Mouse (Mus musculus): Measurements from ENCODE around the gene Cdh13. TPM values are rescaled to one million over a fixed set of nuclear protein-coding genes. Genes with fewer than 3 reads are reported as not detected.

Cdh13 gene
- polyA plus RNA-seq, 1 experiment from 2014 or later = 15.7 TPM

DNA sequence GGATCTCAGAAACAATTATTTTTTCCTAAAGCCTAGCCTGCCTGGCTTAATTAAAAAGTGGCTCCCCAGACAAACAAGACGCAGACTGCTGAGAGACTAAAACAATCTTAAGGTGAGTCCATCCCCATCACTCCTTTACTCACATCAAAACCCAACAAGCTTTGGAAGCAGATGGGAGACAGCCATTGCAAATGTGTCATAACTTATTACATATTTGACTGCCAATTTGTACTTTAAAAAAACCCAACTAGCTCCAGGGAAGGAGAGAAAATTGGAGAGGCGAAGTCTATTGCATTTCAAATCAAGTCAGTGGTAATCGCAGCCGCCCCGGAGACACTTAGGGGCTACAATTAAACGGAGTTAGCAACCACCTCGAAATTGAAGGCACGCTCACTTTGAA is 801.5 kb downstream of the Cdh13 start:
- no peaks in the 10 kb centered on the region for H3K4me1 ChIP-seq
- H3K4me2 ChIP-seq (replicated peaks) = no peak overlapping the region
- no peak overlapping the region for H3K9ac ChIP-seq
- no peaks in the 10 kb centered on the region for H3K9me3 ChIP-seq
- 80% methylated on average over 8 of the region's 8 CpGs for WGBS
- no peak overlapping the region for H3K4me3 ChIP-seq
- H3K36me3 ChIP-seq = no peaks in the 10 kb centered on the region
- no peaks in the 10 kb centered on the region for H3K27me3 ChIP-seq
- H3K27ac ChIP-seq = no peak overlapping the region
- no peak for ATAC-seq (ENCODE audit: low FRiP score, low read depth)

DNA sequence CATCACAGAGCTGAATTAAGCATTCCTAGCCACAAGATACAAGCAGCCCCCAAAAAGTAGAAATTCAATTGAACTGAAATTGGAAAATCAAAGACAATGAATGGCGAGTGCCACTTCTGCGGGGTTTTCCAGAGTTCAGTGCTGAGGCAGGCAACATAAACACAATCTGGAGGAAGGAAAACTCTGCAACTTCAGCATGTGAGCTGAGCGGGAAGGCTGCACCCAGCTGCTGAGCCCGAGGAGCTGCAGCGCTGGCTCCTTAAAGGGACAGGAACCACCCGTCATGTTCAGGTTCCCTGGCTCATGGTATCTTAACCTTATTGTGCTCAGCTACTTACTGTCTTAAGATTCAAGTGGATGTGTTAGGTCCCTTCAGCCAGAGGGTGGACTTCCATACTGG is 814.7 kb downstream of the Cdh13 start:
- no peaks in the 10 kb centered on the region for H3K27me3 ChIP-seq
- H3K4me2 ChIP-seq (replicated peaks) = no peak overlapping the region
- 0 out of 2 replicates have a peak, but pooled peaks cover 2% of the 10 kb centered on the region for H3K9me3 ChIP-seq
- H3K4me1 ChIP-seq = no peaks in the 10 kb centered on the region
- 29% methylated on average over 6 of the region's 6 CpGs for WGBS
- ATAC-seq (ENCODE audit: low FRiP score, low read depth) = no peak
- no peak overlapping the region for H3K4me3 ChIP-seq
- H3K9ac ChIP-seq = no peak overlapping the region
- H3K36me3 ChIP-seq = no peaks in the 10 kb centered on the region
- H3K27ac ChIP-seq = no peak overlapping the region

DNA sequence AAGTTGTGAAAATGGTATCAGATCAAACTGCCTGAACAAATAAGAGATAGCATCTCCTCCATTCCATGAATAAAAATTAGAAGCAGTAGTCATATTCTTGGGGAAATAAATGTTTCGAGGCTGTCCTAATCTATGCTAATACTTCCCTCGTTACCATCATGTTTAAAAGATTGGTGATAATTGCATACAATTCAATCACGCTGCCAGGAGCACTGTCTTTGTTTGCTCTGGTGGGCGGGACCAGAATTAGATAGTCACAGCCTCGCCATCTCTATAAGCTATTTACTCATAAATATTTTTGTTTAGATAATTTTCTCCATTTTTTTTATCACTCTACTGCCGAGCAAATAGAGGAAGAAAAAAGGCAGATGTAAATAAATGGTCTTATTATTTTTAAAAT is 819.3 kb downstream of the Cdh13 start:
- no peak for ATAC-seq (ENCODE audit: low FRiP score, low read depth)
- no peaks in the 10 kb centered on the region for H3K36me3 ChIP-seq
- WGBS = 83% methylated on average over 6 of the region's 6 CpGs

DNA sequence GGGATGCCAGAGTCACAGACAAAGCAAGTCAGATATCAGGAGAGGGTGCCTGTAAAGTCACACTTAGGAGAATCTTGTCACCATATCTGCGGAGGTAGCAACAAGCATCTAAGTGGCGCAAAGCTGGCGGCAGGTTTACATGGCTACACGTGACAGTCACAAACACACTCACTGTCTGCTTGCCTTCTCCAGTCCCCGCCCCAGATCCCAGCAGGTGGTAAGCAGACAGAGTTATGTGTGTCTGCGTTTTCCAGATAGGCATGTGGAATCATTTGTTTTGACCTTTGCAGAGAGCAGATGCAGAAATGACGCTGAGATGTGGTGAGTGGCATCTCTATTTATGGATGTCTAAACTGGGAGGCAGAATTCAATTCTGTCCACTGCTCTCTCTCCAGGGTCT is 826.1 kb downstream of the Cdh13 start:
- Histone ChIP-seq H3K9ac (no peak overlapping the region), H3K9me3 (no peaks in the 10 kb centered on the region), H3K36me3 (no peaks in the 10 kb centered on the region), H3K4me1 (no peaks in the 10 kb centered on the region), H3K27me3 (no peaks in the 10 kb centered on the region), H3K4me2 (replicated peaks) (no peak overlapping the region), H3K27ac (no peak overlapping the region), H3K4me3 (no peak overlapping the region)
- ATAC-seq (ENCODE audit: low FRiP score, low read depth) = no peak
- 68% methylated on average over 7 of the region's 7 CpGs for WGBS

More for the DNA sequence above, 819.3 kb downstream of the Cdh13 start:
- no peaks in the 10 kb centered on the region for H3K4me1 ChIP-seq
- H3K9ac ChIP-seq = no peak overlapping the region
- H3K27ac ChIP-seq = no peak overlapping the region
- H3K4me2 ChIP-seq (replicated peaks) = no peak overlapping the region
- H3K4me3 ChIP-seq = no peak overlapping the region
- H3K9me3 ChIP-seq = 0 out of 2 replicates have a peak, but pooled peaks cover 2% of the 10 kb centered on the region
- H3K27me3 ChIP-seq = no peaks in the 10 kb centered on the region

DNA sequence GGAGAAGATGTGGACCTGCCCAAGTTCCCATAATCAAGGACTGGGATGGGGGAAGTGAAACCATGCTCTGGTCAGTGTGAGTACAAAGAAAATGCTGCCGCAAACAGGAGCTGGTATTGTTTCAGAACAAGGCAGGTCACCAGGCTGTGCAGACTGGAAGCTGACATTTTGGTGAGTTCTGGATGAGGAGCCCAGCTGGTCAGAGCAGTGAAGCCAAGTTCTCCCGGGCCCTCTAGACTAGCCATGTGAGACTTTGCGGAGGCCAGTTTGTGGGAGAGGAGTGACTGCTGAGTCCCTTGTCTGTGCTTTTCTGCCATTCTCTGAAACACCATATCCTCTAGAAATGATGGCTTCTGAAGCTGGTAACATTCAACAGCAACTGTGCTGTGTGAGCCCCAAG is 829.3 kb downstream of the Cdh13 start:
- 84% methylated on average over 3 of the region's 3 CpGs for WGBS
- H3K4me1 ChIP-seq = no peaks in the 10 kb centered on the region
- ATAC-seq (ENCODE audit: low FRiP score, low read depth) = no peak

DNA sequence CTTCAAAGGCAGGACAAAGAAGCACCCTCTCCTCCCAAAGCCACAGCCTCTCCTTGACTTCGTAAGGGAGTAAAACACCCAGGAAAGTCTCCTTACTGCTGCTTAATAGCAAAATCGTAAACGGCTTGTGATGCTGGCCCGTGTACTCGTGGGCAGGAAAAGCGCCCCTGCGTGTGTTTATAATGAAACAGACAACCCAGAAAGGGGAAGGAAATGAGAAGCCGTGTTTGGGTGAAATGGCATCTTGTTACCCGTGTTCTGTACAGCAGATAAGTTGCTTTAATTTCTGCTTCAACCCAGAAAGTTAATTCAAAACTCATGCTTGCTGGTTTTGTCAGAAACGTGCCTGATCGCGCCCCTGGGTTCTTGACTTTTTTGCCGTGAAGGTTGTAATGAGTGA is 837.7 kb downstream of the Cdh13 start:
- H3K27me3 ChIP-seq = no peaks in the 10 kb centered on the region
- no peak overlapping the region for H3K4me3 ChIP-seq
- no peaks in the 10 kb centered on the region for H3K36me3 ChIP-seq
- WGBS = 26% methylated on average over 13 of the region's 13 CpGs
- ATAC-seq (ENCODE audit: low FRiP score, low read depth) = no peak
- no peak overlapping the region for H3K9ac ChIP-seq
- no peak overlapping the region for H3K27ac ChIP-seq
- peaks cover 4% of the 10 kb centered on the region; the same call in 1 of the 2 replicates for H3K9me3 ChIP-seq
- peaks cover 10% of the 10 kb centered on the region; the same call in 1 of the 2 replicates for H3K4me1 ChIP-seq
- peak overlapping the region; percentile 22 for H3K4me2 ChIP-seq (replicated peaks)

More for the DNA sequence above, 829.3 kb downstream of the Cdh13 start:
- Histone ChIP-seq H3K9me3 (no peaks in the 10 kb centered on the region), H3K27me3 (no peaks in the 10 kb centered on the region), H3K36me3 (no peaks in the 10 kb centered on the region), H3K4me3 (no peak overlapping the region), H3K27ac (no peak overlapping the region), H3K9ac (no peak overlapping the region), H3K4me2 (replicated peaks) (no peak overlapping the region)

DNA sequence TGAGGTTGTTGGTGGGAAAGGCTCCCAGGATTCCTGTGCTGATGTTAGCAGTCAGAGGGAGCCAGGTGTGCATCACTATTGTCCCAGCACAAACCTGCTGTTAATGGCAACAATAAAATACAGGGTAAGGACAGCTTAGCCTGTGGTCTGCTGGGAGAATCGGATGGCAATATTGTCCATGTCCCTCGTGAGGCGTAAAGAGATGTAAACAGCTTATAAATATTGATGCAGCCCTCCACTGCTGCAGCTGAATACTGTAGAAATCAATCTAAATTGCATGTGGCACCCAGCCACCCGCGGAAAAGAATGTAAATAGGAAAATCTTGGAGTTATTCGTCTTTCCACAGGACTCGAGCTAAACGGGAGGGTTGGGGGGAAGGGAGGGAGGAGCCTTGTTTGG is 844.3 kb downstream of the Cdh13 start:
- Histone ChIP-seq H3K27me3 (no peaks in the 10 kb centered on the region), H3K9ac (no peak overlapping the region), H3K4me2 (replicated peaks) (no peak overlapping the region), H3K4me3 (no peak overlapping the region), H3K9me3 (peaks cover 4% of the 10 kb centered on the region; the same call in 1 of the 2 replicates), H3K27ac (no peak overlapping the region), H3K4me1 (no peaks in the 10 kb centered on the region), H3K36me3 (no peaks in the 10 kb centered on the region)
- ATAC-seq (ENCODE audit: low FRiP score, low read depth) = no peak
- WGBS = 54% methylated on average over 8 of the region's 8 CpGs

DNA sequence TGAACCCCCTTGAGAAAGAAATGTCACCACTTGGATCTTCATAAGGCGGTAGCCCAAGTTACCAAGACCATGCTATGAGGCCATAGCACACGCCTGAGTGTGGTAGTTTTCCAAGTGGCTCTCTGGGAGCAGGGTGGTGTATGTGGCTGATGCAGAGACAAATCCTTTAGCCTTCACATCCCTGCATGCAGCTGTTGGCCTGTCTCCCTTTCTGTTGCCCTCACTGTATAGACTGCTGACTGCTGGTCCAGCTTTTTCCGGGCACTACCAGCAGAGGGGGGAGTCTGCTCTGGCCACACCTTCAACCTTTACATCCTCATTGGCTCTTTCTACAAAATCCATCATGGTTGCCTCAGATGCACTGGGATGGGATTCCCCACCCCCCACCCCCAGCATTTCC is 844.7 kb downstream of the Cdh13 start:
- Histone ChIP-seq H3K9me3 (peaks cover 4% of the 10 kb centered on the region; the same call in 1 of the 2 replicates), H3K36me3 (no peaks in the 10 kb centered on the region), H3K4me1 (no peaks in the 10 kb centered on the region), H3K4me3 (no peak overlapping the region), H3K9ac (no peak overlapping the region), H3K27ac (no peak overlapping the region), H3K27me3 (no peaks in the 10 kb centered on the region), H3K4me2 (replicated peaks) (no peak overlapping the region)
- 71% methylated on average over 3 of the region's 3 CpGs for WGBS
- ATAC-seq (ENCODE audit: low FRiP score, low read depth) = no peak

DNA sequence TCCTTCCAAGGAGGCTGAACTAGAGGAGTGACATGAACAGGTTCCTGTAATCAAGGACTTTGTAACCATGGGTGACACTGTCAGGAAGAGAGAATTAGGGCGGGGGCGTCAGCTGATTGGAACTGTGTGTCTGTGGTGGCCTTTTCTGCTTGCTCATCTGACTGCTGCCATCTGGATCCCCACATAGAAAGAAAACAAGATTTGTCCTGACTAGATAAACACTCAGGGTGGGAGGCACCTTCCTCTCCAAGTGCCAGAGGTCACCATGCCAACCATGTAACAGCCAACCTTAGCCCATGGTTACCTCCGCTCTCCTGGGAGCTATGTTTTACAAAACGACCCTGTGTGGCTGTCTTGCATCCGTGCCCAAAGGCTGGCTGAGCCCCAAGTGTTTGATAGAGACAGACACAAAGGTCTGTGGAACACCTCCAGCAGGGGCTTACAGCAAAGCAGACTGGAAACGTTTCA is 873.0 kb downstream of the Cdh13 start:
- ATAC-seq (ENCODE audit: low FRiP score, low read depth) = no peak
- Histone ChIP-seq H3K9ac (no peak overlapping the region), H3K4me2 (replicated peaks) (no peak overlapping the region), H3K36me3 (no peaks in the 10 kb centered on the region), H3K27ac (no peak overlapping the region), H3K9me3 (no peaks in the 10 kb centered on the region), H3K27me3 (no peaks in the 10 kb centered on the region), H3K4me3 (no peak overlapping the region), H3K4me1 (no peaks in the 10 kb centered on the region)
- 67% methylated on average over 6 of the region's 6 CpGs for WGBS

DNA sequence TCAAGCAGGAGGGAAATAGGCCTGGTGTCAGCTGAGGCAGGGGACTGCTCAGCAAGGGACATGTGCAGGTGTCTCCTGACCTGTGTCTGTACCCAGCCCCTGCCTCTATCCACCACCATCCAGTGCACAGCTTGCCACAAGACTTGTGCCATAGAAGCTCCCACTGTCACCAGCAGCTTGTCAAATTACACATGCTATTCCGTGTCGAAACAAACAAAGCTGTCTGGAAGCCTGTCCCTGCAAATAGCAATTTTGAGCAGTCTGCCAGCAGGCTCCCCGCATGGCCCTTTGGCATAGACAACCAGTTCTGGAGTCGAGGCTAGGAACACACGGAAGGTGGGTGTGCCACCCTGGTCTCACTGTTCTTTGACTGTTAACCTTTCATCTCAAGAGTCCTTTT is 875.1 kb downstream of the Cdh13 start:
- H3K9ac ChIP-seq = no peak overlapping the region
- no peak overlapping the region for H3K4me2 ChIP-seq (replicated peaks)
- no peak overlapping the region for H3K27ac ChIP-seq
- no peak for ATAC-seq (ENCODE audit: low FRiP score, low read depth)
- no peaks in the 10 kb centered on the region for H3K9me3 ChIP-seq
- WGBS = 80% methylated on average over 5 of the region's 5 CpGs
- H3K27me3 ChIP-seq = no peaks in the 10 kb centered on the region
- no peaks in the 10 kb centered on the region for H3K36me3 ChIP-seq
- H3K4me1 ChIP-seq = no peaks in the 10 kb centered on the region
- H3K4me3 ChIP-seq = no peak overlapping the region

DNA sequence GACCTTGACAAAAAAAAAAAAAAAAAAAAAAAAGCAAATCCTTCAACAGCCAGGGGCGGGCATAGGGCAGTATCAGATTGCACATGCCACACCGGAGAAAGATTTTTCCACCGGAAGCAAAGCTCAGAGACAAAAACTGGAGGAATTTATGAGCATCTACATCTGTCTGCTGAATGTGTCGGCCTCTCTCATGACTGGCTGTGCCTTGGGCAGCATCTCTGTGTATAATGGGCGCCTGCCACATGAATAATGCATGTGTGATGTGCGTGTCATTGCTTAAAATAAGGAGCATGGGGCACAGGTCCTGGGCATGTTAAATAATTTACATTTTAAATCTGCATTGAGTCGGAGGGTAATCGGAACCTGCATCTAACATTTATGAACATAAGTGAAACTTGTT is 876.3 kb downstream of the Cdh13 start:
- Histone ChIP-seq H3K36me3 (no peaks in the 10 kb centered on the region), H3K9me3 (no peaks in the 10 kb centered on the region), H3K9ac (no peak overlapping the region), H3K27ac (no peak overlapping the region), H3K4me3 (no peak overlapping the region), H3K4me2 (replicated peaks) (no peak overlapping the region), H3K4me1 (no peaks in the 10 kb centered on the region), H3K27me3 (no peaks in the 10 kb centered on the region)
- ATAC-seq (ENCODE audit: low FRiP score, low read depth) = no peak
- 46% methylated on average over 8 of the region's 8 CpGs for WGBS

DNA sequence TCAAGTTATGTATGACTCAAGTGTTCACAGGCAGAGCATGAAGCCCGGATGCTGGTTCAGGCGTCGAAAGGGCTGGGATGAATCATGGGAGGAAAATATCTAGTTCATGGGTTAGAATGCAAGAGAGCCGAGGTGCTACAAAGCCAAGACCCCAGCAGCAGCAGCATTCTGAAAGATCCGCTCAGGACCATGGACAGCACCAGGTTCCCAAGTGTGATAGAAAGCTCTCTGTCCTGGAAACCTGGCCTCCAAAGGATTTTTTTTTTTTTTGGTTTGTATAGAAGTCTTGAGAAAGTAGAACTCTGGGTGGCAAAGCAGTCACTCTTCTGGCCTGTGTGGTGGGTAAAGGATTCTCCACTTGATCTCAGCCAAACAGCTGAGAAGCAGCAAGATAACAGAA is 880.5 kb downstream of the Cdh13 start:
- WGBS = 55% methylated on average over 5 of the region's 5 CpGs
- H3K4me2 ChIP-seq (replicated peaks) = no peak overlapping the region
- H3K9ac ChIP-seq = no peak overlapping the region
- ATAC-seq (ENCODE audit: low FRiP score, low read depth) = no peak
- H3K9me3 ChIP-seq = no peaks in the 10 kb centered on the region
- H3K27ac ChIP-seq = no peak overlapping the region
- no peak overlapping the region for H3K4me3 ChIP-seq
- H3K36me3 ChIP-seq = no peaks in the 10 kb centered on the region
- no peaks in the 10 kb centered on the region for H3K4me1 ChIP-seq
- no peaks in the 10 kb centered on the region for H3K27me3 ChIP-seq

DNA sequence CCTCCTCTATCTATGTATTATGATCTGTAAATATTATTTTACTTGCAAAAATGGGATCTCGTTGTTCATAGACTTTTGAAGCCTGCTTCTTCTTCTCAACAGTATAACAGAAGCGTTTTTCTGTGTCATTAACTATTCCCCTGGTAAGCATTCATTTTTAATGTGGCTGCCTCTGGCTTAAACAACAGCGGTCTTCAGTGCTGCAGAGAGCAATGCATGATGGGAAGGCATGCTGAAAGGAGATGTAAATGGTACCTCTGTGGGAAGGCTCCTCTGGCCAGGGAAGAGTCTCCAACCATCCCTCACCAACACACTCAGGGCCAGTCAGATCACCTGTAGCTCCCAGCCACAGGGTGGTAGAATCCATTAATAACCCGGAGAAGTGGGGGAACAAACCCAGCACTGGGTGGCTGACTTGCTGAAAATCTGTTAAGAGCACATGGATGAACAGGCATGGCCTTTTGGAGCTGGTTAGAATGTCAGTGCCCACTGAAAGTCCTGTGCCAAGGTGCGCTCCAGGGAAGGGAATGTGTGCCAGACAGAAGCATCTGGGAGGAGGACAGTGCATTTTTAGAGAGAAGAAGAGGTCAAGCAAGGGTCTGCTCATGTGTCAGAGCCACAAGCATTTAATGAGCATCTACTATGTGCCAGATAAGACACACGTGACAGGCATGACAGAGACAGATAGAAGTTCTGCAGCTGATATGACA is 893.8 kb downstream of the Cdh13 start:
- 0 out of 2 replicates have a peak, but pooled peaks cover 9% of the 10 kb centered on the region for H3K27me3 ChIP-seq
- no peaks in the 10 kb centered on the region for H3K9me3 ChIP-seq
- H3K4me1 ChIP-seq = 0 out of 2 replicates have a peak, but pooled peaks cover 8% of the 10 kb centered on the region
- no peak overlapping the region for H3K27ac ChIP-seq
- H3K4me2 ChIP-seq (replicated peaks) = no peak overlapping the region
- ATAC-seq (ENCODE audit: low FRiP score, low read depth) = no peak
- H3K9ac ChIP-seq = no peak overlapping the region
- H3K36me3 ChIP-seq = no peaks in the 10 kb centered on the region
- no peak overlapping the region for H3K4me3 ChIP-seq
- WGBS = 66% methylated on average over 6 of the region's 6 CpGs
